Mouse (Mus musculus) spleen, adult 2 months (tissue): ENCODE data around the gene Ccdc152.

Source experiments
- CTCF ChIP-seq: fragments of 200-500 bp; IDR thresholded peaks from 2 replicates; pipeline ENCODE4 v1.5.1; 2011; ENCODE audit warnings: mild to moderate bottlenecking, inconsistent platforms; ENCODE audit not compliant: insufficient read depth, insufficient read length, insufficient replicate concordance; ENCODE audit errors: extremely low read depth
- POLR2A ChIP-seq: fragments of 200-500 bp; IDR thresholded peaks from 2 replicates; pipeline ENCODE4 v1.6.1; 2011; ENCODE audit warnings: low read depth, low read length, inconsistent platforms

DNA sequence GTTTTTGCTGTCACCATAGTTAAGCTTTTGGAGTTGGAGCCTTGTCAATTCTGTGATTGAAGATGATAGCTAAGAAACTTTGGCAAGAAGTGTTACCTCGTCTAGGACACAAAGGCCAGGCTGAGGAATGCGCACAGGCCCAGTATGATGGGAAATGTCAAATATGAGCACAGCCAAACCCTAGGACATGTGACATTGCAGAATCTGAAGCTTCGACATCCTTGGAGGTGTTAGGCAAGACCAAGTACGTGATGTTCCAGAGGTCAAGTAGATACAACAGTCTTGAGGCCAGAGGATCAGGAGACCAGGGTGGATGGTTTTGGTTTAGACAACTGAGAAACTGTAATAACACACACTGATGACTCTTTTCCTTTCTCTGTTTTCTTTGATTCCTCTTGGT lies 43.0 kb downstream of the Ccdc152 start:
- no peak for TF ChIP-seq POLR2A
- TF ChIP-seq CTCF = no peak
